Mouse (Mus musculus) thymus, postnatal 36 days (tissue): ENCODE measurements around the gene Ahcyl2.

Source experiments
- DNase-seq, 2 experiments: peaks; one replicate each; pipeline ENCODE4 v3.0.0; 2022; ENCODE audit warnings: mixed read lengths in 2 of 2

The Ahcyl2 gene

GRCm38 (mm10) chr6:29853900-29854390, 86.1 kb downstream of the Ahcyl2 start:
- DNase-seq: no peak

GRCm38 (mm10) chr6:29858619-29859018, 90.8 kb downstream of the Ahcyl2 start:
- DNase-seq: no peak

GRCm38 (mm10) chr6:29859344-29859743, 91.5 kb downstream of the Ahcyl2 start:
- DNase-seq: no peak

- DNase-seq: peak; percentile 25 to 43
These were observed 92.4 kb downstream of the Ahcyl2 start for GRCm38 (mm10) chr6:29860238-29860637.

- DNase-seq: no peak
These were observed 97.1 kb downstream of the Ahcyl2 start for GRCm38 (mm10) chr6:29864926-29865325.

GRCm38 (mm10) chr6:29866935-29867724, 99.3 kb downstream of the Ahcyl2 start:
- no peak for DNase-seq

GRCm38 (mm10) chr6:29868341-29868895, 100.6 kb downstream of the Ahcyl2 start:
- no peak for DNase-seq

GRCm38 (mm10) chr6:29873654-29874053, 105.8 kb downstream of the Ahcyl2 start:
- DNase-seq: no peak

- DNase-seq: no peak
These were observed 107.8 kb downstream of the Ahcyl2 start for GRCm38 (mm10) chr6:29875576-29875975.

GRCm38 (mm10) chr6:29876782-29877181, 109.0 kb downstream of the Ahcyl2 start:
- DNase-seq: no peak

GRCm38 (mm10) chr6:29879579-29879978, 111.8 kb downstream of the Ahcyl2 start:
- DNase-seq: no peak

- DNase-seq: no peak
These were observed 113.0 kb downstream of the Ahcyl2 start for GRCm38 (mm10) chr6:29880796-29881195.

- DNase-seq: no peak
These were observed 114.1 kb downstream of the Ahcyl2 start for GRCm38 (mm10) chr6:29881936-29882335.

GRCm38 (mm10) chr6:29882870-29883269, 115.1 kb downstream of the Ahcyl2 start:
- DNase-seq: no peak

GRCm38 (mm10) chr6:29891151-29891550, 123.3 kb downstream of the Ahcyl2 start:
- peak in 1 of 2 experiments; percentile 26 for DNase-seq

- peak; percentile 33 to 57 for DNase-seq
These were observed 129.2 kb downstream of the Ahcyl2 start for GRCm38 (mm10) chr6:29896976-29897375.

- DNase-seq: no peak
These were observed 133.6 kb downstream of the Ahcyl2 start for GRCm38 (mm10) chr6:29901450-29901849.

- no peak for DNase-seq
These were observed 134.4 kb downstream of the Ahcyl2 start for GRCm38 (mm10) chr6:29902256-29902655.

- DNase-seq: no peak
These were observed 135.6 kb downstream of the Ahcyl2 start for GRCm38 (mm10) chr6:29903343-29903914.

GRCm38 (mm10) chr6:29904281-29904680, 136.5 kb downstream of the Ahcyl2 start:
- no peak for DNase-seq

- no peak for DNase-seq
These were observed 142.8 kb downstream of the Ahcyl2 start for GRCm38 (mm10) chr6:29910631-29911030.

GRCm38 (mm10) chr6:29913673-29914072, 145.9 kb downstream of the Ahcyl2 start:
- no peak for DNase-seq

GRCm38 (mm10) chr6:29914136-29914535, 146.3 kb downstream of the Ahcyl2 start:
- DNase-seq: no peak

GRCm38 (mm10) chr6:29915836-29916235, 148.0 kb downstream of the Ahcyl2 start:
- no peak for DNase-seq
